Mouse (Mus musculus) urinary bladder, postnatal 25 days (tissue): ENCODE results near the gene Eef1b2.
"Not testable (repeated sequence)": the region's sequence is repeated elsewhere in the genome, so short reads cannot be mapped to it uniquely, and the experiment has no call there.

ENCODE experiments used
- DNase-seq: peaks from one replicate; pipeline ENCODE4 v3.0.0; 2022; ENCODE audit warnings: low spot score

Gene Eef1b2

DNA sequence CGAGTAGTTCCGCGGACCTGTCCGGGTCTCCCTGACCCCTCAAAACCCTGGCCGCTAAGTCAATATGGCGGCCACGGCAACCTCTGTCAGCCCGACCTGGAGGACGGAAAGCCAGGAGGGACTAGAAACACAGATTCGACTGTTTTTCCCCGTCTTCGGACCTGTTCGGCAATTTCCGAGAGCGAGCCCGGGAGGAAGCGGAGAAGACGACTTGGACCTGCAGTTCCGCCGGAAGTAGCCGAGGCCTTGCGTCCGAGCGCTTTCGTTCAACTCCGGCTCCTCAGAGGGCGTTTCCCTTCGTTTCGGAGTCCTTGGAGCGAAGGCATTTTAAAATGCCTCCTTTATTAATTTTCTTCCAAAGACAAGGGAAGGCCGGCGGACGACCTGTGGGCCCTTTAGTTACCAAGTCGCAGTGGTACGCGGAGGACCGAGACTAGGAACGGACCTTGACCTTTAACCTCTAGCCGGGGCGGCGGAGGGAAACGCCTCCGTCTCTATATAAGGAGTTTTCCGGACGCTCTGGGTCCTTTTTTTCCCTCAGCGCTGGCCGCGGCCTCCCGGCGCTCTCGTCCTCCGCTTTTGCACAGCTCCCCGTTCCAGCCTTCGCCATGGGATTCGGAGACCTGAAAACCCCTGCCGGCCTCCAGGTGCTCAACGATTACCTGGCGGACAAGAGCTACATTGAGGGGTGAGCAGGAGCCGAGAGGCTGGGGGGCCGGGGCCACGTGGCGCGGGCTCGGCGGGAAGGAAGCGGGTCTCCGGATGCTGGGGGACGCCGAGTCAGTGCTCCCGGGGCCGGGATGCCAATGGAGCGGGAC lies at the start of gene Eef1b2, which contains the start of gene Ndufs1:
TSS of gene Eef1b2 (plus strand) at position 222 of the 818 bp plus-strand sequence.
TSS of gene Ndufs1 (minus strand) at position 230 of the 818 bp plus-strand sequence.
- DNase-seq, result peak; percentile 95

DNA sequence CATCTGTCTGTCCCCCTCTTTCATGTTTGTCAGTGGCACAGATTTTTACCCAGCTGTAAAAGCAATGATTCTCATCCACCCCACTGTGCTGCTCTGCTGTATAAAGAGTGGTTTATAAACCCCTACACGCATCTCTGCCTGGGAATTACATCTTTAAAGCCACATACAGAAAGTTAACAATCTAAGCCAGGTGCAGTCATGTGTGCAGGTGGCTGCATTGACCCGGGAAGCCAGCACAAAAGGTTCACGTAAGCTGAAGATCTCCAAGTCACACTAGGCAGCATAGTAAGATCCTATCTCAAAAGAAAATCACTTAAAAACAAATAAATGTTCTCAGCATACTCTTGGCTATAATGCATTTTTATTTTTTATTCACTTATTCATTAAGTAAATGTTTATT lies 47.4 kb upstream of the Eef1b2 start:
- DNase-seq, result no peak

DNA sequence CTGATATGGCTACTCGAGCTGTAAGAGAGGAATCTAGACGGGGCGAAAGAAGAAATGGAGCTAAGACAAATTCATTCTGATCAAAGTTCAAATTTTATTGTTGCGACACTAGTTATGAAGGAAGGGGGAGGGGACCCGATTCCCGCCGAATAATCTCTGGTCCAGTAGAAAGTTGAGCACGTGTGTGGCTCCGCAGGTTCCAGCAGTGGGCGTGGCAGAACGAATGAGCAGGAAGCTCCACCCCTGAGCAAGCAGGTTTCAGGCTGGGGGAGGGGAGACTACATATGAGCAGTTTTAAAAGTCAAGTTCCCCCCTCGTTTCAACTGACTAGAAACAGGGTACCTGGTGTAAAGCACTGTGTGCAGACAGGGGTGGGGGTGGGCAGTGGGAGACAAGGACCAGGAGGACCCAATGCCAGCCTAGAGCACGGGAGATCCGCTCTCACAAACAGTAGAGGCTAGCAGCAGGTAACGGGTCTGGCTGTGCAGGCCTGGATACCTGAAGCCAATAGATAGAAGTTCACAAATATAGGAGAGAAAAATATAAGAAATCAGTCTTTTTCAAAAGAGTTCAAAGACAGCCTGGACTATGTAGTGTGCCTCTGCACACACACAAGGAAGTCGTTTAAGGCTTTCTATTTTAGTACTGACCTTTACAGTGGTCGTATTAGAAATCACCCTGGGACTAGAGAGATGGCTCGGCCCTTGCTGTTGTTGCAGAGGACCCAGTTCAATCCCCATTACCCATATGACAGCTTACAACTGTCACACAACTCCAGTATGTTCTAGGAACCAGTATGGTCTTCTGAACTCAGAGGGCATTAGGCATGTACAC lies 46.6 kb upstream of the Eef1b2 start:
- DNase-seq, result no peak

DNA sequence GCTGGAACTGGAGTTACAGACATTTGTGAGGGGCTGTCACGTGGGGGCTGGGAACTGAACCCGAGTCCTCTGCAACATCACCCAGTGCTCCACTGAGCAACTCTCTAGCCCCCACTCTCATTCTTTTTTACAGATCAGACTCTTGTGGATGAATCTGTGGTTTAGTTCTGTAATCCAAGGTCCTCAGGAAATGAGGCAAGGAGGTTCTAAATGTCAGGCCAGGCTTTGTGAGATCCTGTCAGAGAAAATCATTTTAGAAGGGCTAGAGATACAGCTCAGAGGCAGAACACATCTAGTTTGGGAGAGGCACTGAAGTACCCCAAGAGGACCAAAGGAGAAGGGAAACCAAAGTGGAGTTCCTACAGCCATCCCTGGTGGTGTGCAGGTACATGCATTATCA lies 45.7 kb upstream of the Eef1b2 start:
- DNase-seq, result no peak

- no peak for DNase-seq
Observed at GRCm38 (mm10) chr1:63131766-63132165, 44.9 kb upstream of the Eef1b2 start.

- no peak for DNase-seq
Observed at GRCm38 (mm10) chr1:63134530-63134929, 42.1 kb upstream of the Eef1b2 start.

GRCm38 (mm10) chr1:63137971-63138370 lies 38.7 kb upstream of the Eef1b2 start:
- no peak for DNase-seq

- not testable (repeated sequence) for DNase-seq
Observed at GRCm38 (mm10) chr1:63138586-63138985, 38.0 kb upstream of the Eef1b2 start.

DNA sequence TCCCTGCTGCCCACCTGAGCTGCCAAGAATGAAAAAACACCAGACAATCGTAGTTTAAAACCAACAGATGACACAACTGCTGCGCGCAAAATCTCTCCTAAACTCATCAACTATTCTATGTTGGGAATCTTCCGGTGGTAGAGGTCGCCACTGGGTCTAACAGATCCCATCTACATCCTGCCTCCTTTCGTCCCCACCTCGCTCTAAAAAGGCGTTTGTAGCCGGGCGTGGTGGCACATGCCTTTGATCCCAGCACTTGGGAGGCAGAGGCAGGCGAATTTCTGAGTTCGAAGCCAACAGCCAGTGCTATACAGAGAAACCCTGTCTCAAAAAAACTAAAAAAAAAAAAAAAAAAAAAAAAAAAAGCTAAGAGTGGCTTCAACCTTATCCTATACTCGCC lies 36.4 kb upstream of the Eef1b2 start:
- no peak for DNase-seq

DNA sequence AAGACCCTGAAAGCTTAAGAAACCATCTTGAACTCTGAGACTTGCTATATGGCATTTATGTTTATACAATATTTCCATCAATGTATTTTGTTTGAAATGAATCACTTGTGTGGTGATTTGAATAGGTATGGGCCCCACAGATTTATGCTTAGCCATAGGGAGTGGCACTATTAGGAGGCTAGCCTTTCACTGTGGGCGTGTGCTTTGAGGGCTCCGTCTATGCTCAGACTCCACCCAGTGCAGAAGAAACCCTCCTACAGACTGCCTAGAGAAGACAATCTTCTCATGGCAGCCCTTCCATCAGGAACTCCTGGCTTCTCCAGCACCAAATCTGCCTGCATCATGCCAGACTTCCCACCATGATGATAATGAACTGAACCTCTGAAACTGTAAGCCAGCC lies 8.0 kb upstream of the Eef1b2 start:
- no peak for DNase-seq

GRCm38 (mm10) chr1:63175853-63176252 lies 772 bp upstream of the Eef1b2 start:
- no peak for DNase-seq

GRCm38 (mm10) chr1:63176259-63176603 lies 394 bp upstream of the Eef1b2 start:
- DNase-seq, result no peak

DNA sequence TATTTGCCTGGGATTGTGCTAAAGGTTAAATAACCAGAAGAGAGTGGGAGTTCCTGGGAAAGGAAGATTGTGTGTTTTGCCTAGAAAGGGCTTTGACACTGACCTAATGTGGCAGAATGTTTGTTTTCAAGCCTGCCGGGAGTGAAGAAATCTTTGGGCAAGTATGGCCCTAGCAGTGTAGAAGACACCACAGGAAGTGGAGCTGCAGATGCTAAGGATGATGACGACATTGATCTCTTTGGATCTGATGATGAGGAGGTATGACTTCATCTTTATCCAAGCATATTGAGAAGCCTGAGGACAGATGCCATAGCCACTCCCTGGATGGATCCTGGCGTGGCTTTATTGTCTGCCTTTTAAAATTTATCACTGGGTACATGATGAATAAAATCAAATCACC lies 1.7 kb downstream of the Eef1b2 start:
- DNase-seq, result no peak

DNA sequence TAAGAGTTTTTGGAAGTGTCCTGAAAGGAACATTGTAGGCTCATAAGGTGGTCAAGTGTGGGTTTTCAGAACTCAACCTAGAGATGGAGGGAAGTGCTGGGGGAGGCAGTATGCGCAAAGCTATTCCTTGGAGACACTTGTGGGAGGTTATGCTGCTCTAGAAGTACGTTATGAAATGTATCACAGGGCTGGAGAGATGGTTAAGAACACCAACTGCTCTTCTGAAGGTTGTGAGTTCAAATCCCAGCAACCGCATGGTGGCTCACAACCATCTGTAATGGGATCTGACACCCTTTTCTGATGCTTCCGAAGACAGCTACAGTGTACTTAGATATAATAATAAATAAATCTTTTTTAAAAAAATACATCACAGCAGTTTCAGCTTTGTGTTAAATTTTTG lies 3.5 kb downstream of the Eef1b2 start:
- no peak for DNase-seq

- DNase-seq, result not testable (repeated sequence)
Observed at GRCm38 (mm10) chr1:63180575-63180974, 4.0 kb downstream of the Eef1b2 start.

DNA sequence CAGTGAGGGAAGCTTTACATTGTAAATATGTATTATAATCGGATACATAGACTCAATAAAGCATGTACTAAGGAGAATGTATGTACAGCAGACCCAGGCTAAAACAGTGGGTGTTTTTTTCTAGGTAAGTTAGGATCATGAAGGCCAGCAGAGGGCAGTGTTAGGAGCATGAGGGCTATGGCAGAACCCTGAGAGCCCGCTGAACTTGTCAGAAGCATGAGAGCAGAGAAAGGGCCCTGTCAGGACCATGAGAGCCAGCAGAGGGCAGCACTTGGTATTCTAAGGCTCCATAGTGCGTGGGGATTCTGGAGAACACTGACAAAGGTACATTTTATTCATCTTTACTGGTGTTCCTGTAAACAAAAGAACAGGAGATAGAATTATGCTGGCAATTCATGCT lies 4.4 kb downstream of the Eef1b2 start:
- DNase-seq, result peak; percentile 86

DNA sequence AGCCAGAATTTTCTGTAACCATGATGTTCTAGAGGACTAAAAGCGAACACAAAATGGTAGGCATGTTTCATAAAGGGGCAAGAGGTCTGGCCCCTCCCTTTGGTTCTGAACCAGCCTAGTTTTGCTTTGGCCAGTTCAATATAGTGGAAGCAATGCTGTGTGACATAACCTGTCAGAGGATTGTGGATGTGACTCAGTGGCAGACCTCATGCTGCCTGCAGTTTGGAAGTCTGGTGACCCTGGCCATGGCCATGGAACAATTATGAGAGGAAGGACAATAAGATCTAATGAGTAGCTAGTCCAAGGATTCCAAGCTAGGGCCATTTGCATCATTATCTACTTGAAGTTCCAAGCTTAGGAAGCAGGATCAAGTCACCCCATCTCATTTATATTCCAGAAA lies 4.9 kb downstream of the Eef1b2 start:
- DNase-seq, result no peak

- DNase-seq, result peak; percentile 19
Observed at GRCm38 (mm10) chr1:63182212-63182611, 5.6 kb downstream of the Eef1b2 start.

DNA sequence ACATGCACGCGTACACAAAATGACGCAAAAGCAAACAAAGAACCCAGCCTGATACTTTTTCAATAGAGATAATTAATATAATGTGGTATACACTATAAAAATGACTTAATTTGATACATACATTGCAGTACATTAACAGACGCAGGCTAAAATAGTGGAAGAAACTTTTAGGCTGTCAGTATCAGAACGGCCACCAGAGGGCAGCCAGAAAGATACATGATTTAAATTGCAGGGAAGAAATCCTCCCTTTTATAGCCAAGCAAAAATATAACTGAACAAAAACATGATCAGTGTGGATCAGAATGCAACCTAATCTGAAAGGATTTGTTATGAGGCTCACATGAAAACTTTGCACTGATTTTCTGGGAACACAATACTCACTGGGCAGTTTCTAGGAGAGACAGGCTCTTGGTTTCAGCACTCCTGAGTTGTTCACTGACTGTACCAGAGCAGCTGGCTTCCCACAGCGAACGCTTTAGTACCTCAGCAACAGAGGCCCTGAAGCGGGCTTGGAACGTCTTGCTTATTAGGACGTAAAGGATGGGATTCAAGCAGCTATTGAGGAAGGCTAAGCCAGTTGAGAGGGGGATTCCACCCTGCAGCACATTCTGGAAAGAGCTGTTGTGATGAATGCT lies 6.1 kb downstream of the Eef1b2 start:
- DNase-seq, result peak; percentile 51

- not testable (repeated sequence) for DNase-seq
Observed at GRCm38 (mm10) chr1:63185430-63185829, 8.8 kb downstream of the Eef1b2 start.

DNA sequence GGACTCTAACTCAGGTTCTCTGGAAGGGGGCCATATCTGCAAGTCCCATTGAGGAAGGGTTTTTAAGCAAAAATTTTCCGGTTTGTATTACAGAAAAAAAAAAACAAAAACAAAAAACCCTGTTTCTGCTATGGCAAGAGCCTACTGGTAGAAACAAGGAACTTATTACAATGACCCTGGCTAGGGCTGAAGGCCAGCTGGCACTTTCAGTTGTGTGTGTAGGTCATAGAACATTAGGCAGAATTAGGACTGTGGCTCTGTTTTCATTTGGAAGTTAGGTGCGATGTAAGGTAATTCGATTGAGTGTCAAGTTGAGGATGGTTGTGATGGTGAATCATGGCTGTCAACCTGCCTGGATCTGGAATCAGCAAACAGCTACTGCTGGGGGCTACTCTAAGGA lies 11.9 kb downstream of the Eef1b2 start:
- DNase-seq, result no peak

DNA sequence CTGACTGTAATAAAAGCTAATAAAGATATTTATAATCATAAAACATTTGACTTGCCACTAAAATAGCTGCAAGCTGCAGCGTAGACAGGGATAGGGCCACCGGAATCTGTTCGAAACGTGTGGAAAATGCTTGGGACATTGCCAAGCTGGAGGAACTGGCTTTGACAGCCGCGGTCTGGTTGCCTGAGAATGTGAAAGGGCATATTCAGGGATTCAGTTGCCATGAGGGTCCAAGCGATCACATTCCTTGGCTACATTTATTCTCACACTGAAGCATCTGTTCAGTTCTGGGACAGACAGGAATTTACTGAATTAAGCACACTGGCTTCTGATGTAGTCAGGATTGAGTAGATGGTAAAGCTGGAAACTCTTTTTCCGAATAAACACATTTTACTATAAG lies 14.2 kb downstream of the Eef1b2 start:
- DNase-seq, result no peak
